Mouse (Mus musculus) heart, adult 18-20 months (tissue): ENCODE measurements around the gene Map3k5. TPM values are rescaled to one million over a fixed set of nuclear protein-coding genes. Genes with fewer than 3 reads are reported as not detected.

ENCODE experiments used
- DNase-seq, 2 experiments: peaks; one replicate each; pipeline ENCODE4 v3.0.0; 2021 to 2022; ENCODE audit warnings: mixed read lengths in 1 of 2
- total RNA-seq, 2 experiments: library from RNA; stranded (reverse); gene quantifications; 2 replicates each; pipeline ENCODE4 v1.2.3; 2021

Gene Map3k5
- total RNA-seq, 2 experiments from 2014 or later: 34.1 to 40.7 TPM

GRCm38 (mm10) chr10:19935295-19935623, 987 bp downstream of the Map3k5 start:
- peak in 1 of 2 experiments; percentile 58 for DNase-seq

- DNase-seq: no peak
These were observed 1.6 kb downstream of the Map3k5 start for GRCm38 (mm10) chr10:19935821-19936367.

GRCm38 (mm10) chr10:19936961-19937708, 2.9 kb downstream of the Map3k5 start:
- no peak for DNase-seq

- DNase-seq: no peak
These were observed 4.5 kb downstream of the Map3k5 start for GRCm38 (mm10) chr10:19938738-19939137.

- peak in 1 of 2 experiments; percentile 61 for DNase-seq
These were observed 5.0 kb downstream of the Map3k5 start for GRCm38 (mm10) chr10:19939282-19939705.

GRCm38 (mm10) chr10:19940127-19940526, 5.9 kb downstream of the Map3k5 start:
- peak in 1 of 2 experiments; percentile 31 for DNase-seq

- peak in 1 of 2 experiments; percentile 23 for DNase-seq
These were observed 6.4 kb downstream of the Map3k5 start for GRCm38 (mm10) chr10:19940626-19941025.

GRCm38 (mm10) chr10:19941063-19941462, 6.8 kb downstream of the Map3k5 start:
- peak; percentile 84 to 89 for DNase-seq

GRCm38 (mm10) chr10:19941914-19942313, 7.6 kb downstream of the Map3k5 start:
- peak in 1 of 2 experiments; percentile 26 for DNase-seq

GRCm38 (mm10) chr10:19942621-19943020, 8.3 kb downstream of the Map3k5 start:
- no peak for DNase-seq

GRCm38 (mm10) chr10:19945651-19946050, 11.4 kb downstream of the Map3k5 start:
- no peak for DNase-seq

- DNase-seq: no peak
These were observed 12.4 kb downstream of the Map3k5 start for GRCm38 (mm10) chr10:19946644-19947043.

GRCm38 (mm10) chr10:19947441-19947840, 13.2 kb downstream of the Map3k5 start:
- DNase-seq: no peak

GRCm38 (mm10) chr10:19947901-19948300, 13.6 kb downstream of the Map3k5 start:
- DNase-seq: no peak

- DNase-seq: no peak
These were observed 14.1 kb downstream of the Map3k5 start for GRCm38 (mm10) chr10:19948381-19948780.

- no peak for DNase-seq
These were observed 14.8 kb downstream of the Map3k5 start for GRCm38 (mm10) chr10:19949106-19949505.

GRCm38 (mm10) chr10:19953032-19953761, 18.9 kb downstream of the Map3k5 start:
- no peak for DNase-seq

GRCm38 (mm10) chr10:19954572-19954971, 20.3 kb downstream of the Map3k5 start:
- DNase-seq: no peak

- DNase-seq: no peak
These were observed 21.5 kb downstream of the Map3k5 start for GRCm38 (mm10) chr10:19955817-19956216.

- peak; percentile 65 to 75 for DNase-seq
These were observed 22.5 kb downstream of the Map3k5 start for GRCm38 (mm10) chr10:19956745-19957144.

GRCm38 (mm10) chr10:19960831-19961380, 26.6 kb downstream of the Map3k5 start:
- no peak for DNase-seq

GRCm38 (mm10) chr10:19962746-19963145, 28.5 kb downstream of the Map3k5 start:
- DNase-seq: no peak

GRCm38 (mm10) chr10:19963206-19963605, 28.9 kb downstream of the Map3k5 start:
- DNase-seq: no peak
